Mouse (Mus musculus): ENCODE data around the gene Ucn. TPM values are rescaled to one million over a fixed set of nuclear protein-coding genes. Genes with fewer than 3 reads are reported as not detected.

The Ucn gene
- not detected for total RNA-seq (2021)

- DNase-seq (ENCODE audit: extremely low spot score in 1 of 2, low spot score in 1 of 2) = peak in 1 of 2 experiments; percentile 10
These were observed at the start of gene Ucn for GRCm38 (mm10) chr5:31138241-31138967. TSS of gene Ucn (minus strand) at chr5:31138829.

- DNase-seq (ENCODE audit: extremely low spot score in 1 of 2, low spot score in 1 of 2) = no peak
These were observed 45.0 kb upstream of the Ucn start for GRCm38 (mm10) chr5:31183678-31184077.

GRCm38 (mm10) chr5:31181183-31181770, 42.6 kb upstream of the Ucn start:
- no peak for DNase-seq (ENCODE audit: extremely low spot score in 1 of 2, low spot score in 1 of 2)

GRCm38 (mm10) chr5:31179766-31180630, 41.4 kb upstream of the Ucn start, which contains the start of the genes Gm29609 and Gtf3c2:
TSS of gene Gm29609 (minus strand) at chr5:31179911.
TSS of gene Gtf3c2 (minus strand) at chr5:31180144.
- peak; percentile 93 for DNase-seq (ENCODE audit: extremely low spot score in 1 of 2, low spot score in 1 of 2)

GRCm38 (mm10) chr5:31179301-31179765, 40.7 kb upstream of the Ucn start:
- no peak for DNase-seq (ENCODE audit: extremely low spot score in 1 of 2, low spot score in 1 of 2)

GRCm38 (mm10) chr5:31168630-31169029, 30.0 kb upstream of the Ucn start:
- DNase-seq (ENCODE audit: extremely low spot score in 1 of 2, low spot score in 1 of 2) = no peak

GRCm38 (mm10) chr5:31164878-31165277, 26.2 kb upstream of the Ucn start:
- DNase-seq (ENCODE audit: extremely low spot score in 1 of 2, low spot score in 1 of 2) = no peak

GRCm38 (mm10) chr5:31162462-31162861, 23.8 kb upstream of the Ucn start:
- DNase-seq (ENCODE audit: extremely low spot score in 1 of 2, low spot score in 1 of 2) = no peak

- DNase-seq (ENCODE audit: extremely low spot score in 1 of 2, low spot score in 1 of 2) = peak; percentile 68 to 73
These were observed 15.5 kb upstream of the Ucn start, which contains the start of gene Mpv17 for GRCm38 (mm10) chr5:31154152-31154553. TSS of gene Mpv17 (minus strand) at chr5:31154251.

GRCm38 (mm10) chr5:31153516-31154151, 15.0 kb upstream of the Ucn start:
- peak in 1 of 2 experiments; percentile 12 for DNase-seq (ENCODE audit: extremely low spot score in 1 of 2, low spot score in 1 of 2)

GRCm38 (mm10) chr5:31151746-31152145, 13.1 kb upstream of the Ucn start:
- no peak for DNase-seq (ENCODE audit: extremely low spot score in 1 of 2, low spot score in 1 of 2)

GRCm38 (mm10) chr5:31149781-31150180, 11.2 kb upstream of the Ucn start:
- DNase-seq (ENCODE audit: extremely low spot score in 1 of 2, low spot score in 1 of 2) = no peak

- no peak for DNase-seq (ENCODE audit: extremely low spot score in 1 of 2, low spot score in 1 of 2)
These were observed 368 bp upstream of the Ucn start for GRCm38 (mm10) chr5:31138968-31139425.

- no peak for DNase-seq (ENCODE audit: extremely low spot score in 1 of 2, low spot score in 1 of 2)
These were observed 971 bp downstream of the Ucn start for GRCm38 (mm10) chr5:31137658-31138057.

GRCm38 (mm10) chr5:31136730-31137424, 1.8 kb downstream of the Ucn start:
- no peak for DNase-seq (ENCODE audit: extremely low spot score in 1 of 2, low spot score in 1 of 2)

GRCm38 (mm10) chr5:31126050-31126449, 12.6 kb downstream of the Ucn start:
- DNase-seq (ENCODE audit: extremely low spot score in 1 of 2, low spot score in 1 of 2) = peak in 1 of 2 experiments; percentile 16

GRCm38 (mm10) chr5:31123481-31123880, 15.1 kb downstream of the Ucn start:
- DNase-seq (ENCODE audit: extremely low spot score in 1 of 2, low spot score in 1 of 2) = no peak

- DNase-seq (ENCODE audit: extremely low spot score in 1 of 2, low spot score in 1 of 2) = no peak
These were observed 17.5 kb downstream of the Ucn start for GRCm38 (mm10) chr5:31121111-31121510.

GRCm38 (mm10) chr5:31116912-31117311, 21.7 kb downstream of the Ucn start:
- DNase-seq (ENCODE audit: extremely low spot score in 1 of 2, low spot score in 1 of 2) = no peak

- no peak for DNase-seq (ENCODE audit: extremely low spot score in 1 of 2, low spot score in 1 of 2)
These were observed 22.3 kb downstream of the Ucn start, which contains the start of gene Trim54 for GRCm38 (mm10) chr5:31116354-31116753. TSS of gene Trim54 (plus strand) at chr5:31116712.
